Mouse (Mus musculus) macrophage (primary cell): ENCODE data around the gene Sept9. TPM values are rescaled to one million over a fixed set of nuclear protein-coding genes. Genes with fewer than 3 reads are reported as not detected.
"Not testable (repeated sequence)": the region's sequence is repeated elsewhere in the genome, so short reads cannot be mapped to it uniquely, and the experiment has no call there.

Experiments used
- H3K27ac ChIP-seq: fragments of 350-480 bp; formaldehyde crosslinking; 2 replicates; pipeline ENCODE4 v1.9.0; 2021
- H3K36me3 ChIP-seq: fragments of 350-480 bp; formaldehyde crosslinking; 2 replicates; pipeline ENCODE4 v1.9.0; 2021; ENCODE audit errors: inconsistent target
- H3K4me3 ChIP-seq: fragments of 350-480 bp; formaldehyde crosslinking; 2 replicates; pipeline ENCODE4 v1.9.0; 2021; ENCODE audit errors: inconsistent target
- H3K79me2 ChIP-seq: fragments of 350-480 bp; formaldehyde crosslinking; 2 replicates; pipeline ENCODE4 v1.9.0; 2021; ENCODE audit errors: inconsistent target
- WGBS: methylation state at CpG from one replicate; pipeline ENCODE4 v1.1.7; 2026; ENCODE audit warnings: inconsistent platforms; ENCODE audit not compliant: missing documents; 5-methylcytosine and 5-hydroxymethylcytosine counted together
- polyA plus RNA-seq: library from polyadenylated mRNA; stranded (reverse); fragments of 250-400 nt; gene quantifications from 3 replicates; pipeline ENCODE4 v1.2.4, GENCODE M21; 2018; ENCODE audit warnings: inconsistent platforms

Gene Sept9
- polyA plus RNA-seq, 1 experiment from 2014 or later, result 173 TPM

- Histone ChIP-seq H3K79me2 (peaks cover 98% of the 10 kb centered on the region), H3K27ac (peak overlapping the region; percentile 95), H3K4me3 (peak overlapping the region; percentile 70), H3K36me3 (no peaks in the 10 kb centered on the region)
- 0% methylated on average over 6 of the region's 6 CpGs for WGBS
Measured at GRCm38 (mm10) chr11:117334101-117334500, 134.6 kb downstream of the Sept9 start.

DNA sequence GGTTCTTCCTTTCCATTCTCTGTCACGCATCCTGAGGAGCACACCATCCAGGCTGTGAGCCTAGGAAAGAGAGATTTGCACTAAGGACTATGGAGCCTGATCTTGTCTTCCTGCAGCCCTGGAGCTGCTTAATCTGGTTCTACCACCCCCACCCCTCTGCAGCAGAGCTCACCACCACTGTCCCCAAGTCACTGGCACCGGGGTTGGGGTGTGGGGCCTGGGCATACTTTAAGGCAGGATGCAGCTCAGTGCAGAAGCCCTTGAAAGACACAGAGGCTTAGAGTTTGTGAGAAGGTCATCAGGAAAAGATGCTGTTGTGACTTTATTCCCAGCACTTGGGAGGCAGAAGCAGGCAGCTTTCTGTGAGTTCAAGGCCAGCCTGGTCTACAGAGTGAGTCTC is 135.7 kb downstream of the Sept9 start:
- peak overlapping the region; percentile 95 for H3K27ac ChIP-seq
- peak overlapping the region; percentile 70; the same call in 1 of the 2 replicates for H3K4me3 ChIP-seq
- H3K36me3 ChIP-seq, result no peaks in the 10 kb centered on the region
- H3K79me2 ChIP-seq, result peaks cover 98% of the 10 kb centered on the region
- WGBS, result 79% methylated on average over 2 of the region's 2 CpGs

GRCm38 (mm10) chr11:117336081-117336788 is 136.8 kb downstream of the Sept9 start:
- Histone ChIP-seq H3K36me3 (no peaks in the 10 kb centered on the region), H3K27ac (no peak overlapping the region), H3K4me3 (no peak overlapping the region), H3K79me2 (peaks cover 98% of the 10 kb centered on the region)
- WGBS, result 88% methylated on average over 7 of the region's 7 CpGs

DNA sequence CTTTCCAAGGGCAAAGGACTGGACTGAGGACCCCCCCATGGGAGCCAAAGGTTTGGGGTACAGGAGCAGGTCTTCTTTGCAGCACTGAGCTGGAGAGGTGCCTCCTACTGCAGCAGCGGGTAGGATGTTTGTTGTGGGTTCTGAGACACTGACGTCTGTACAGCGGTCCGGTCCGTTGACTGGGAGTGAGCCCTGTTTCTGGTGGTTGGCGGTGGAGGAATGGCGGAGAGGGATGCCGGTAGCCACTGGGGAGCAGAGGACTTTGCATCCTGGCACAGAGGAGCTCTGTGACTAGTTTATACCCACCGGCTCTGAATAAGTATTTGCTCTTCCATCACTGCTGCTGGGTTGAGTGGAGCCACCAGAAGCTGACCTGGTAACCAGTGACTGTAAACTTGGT is 138.3 kb downstream of the Sept9 start:
- peak overlapping the region; percentile 34 for H3K27ac ChIP-seq
- 68% methylated on average over 9 of the region's 9 CpGs for WGBS
- no peak overlapping the region for H3K4me3 ChIP-seq
- H3K79me2 ChIP-seq, result peaks cover 98% of the 10 kb centered on the region
- H3K36me3 ChIP-seq, result no peaks in the 10 kb centered on the region

DNA sequence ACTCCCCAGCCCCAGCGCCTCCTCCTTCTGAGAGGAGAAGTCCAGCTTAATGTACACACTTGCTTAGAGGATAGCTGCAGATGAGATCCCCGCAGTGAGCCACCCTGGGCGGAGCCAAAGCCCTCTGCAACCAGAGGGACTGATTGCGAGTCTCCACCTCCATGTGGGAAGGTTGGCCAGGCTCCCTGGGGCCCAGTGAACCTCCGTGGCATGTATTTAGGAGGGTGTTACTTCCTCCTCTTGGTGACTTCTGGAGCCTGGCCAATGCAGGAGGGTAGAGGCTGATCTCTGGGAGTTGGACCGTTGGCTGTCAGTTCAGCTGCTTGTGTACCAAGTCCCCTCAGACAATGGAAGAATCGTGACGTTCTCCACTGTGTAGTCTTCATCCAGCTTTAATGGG is 139.0 kb downstream of the Sept9 start:
- Histone ChIP-seq H3K27ac (peak overlapping the region; percentile 34), H3K36me3 (no peaks in the 10 kb centered on the region), H3K79me2 (peaks cover 98% of the 10 kb centered on the region), H3K4me3 (no peak overlapping the region)
- WGBS, result under 1% methylated on average over 8 of the region's 8 CpGs

DNA sequence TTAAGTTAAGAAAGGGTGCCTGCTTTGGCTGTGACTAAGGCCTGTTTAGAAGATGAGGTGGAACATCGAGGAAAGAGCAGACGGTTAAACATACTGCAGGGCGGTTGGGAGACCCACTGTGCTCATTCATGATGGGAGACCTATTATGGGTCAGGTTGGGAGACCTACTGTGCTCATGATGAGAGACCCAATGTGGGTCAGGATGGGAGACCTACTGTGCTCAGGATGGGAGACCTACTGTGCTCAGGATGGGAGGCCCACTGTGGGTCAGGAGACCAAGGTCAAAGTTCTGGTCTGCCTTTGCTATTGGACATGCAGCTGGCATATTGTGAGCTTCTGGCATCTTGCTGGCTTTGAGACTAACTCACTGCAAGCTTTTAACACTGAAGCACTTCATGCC is 139.6 kb downstream of the Sept9 start:
- Histone ChIP-seq H3K4me3 (no peak overlapping the region), H3K27ac (peak overlapping the region; percentile 34; the same call in 1 of the 2 replicates), H3K36me3 (no peaks in the 10 kb centered on the region), H3K79me2 (peaks cover 98% of the 10 kb centered on the region)
- 59% methylated on average over 3 of the region's 3 CpGs for WGBS

DNA sequence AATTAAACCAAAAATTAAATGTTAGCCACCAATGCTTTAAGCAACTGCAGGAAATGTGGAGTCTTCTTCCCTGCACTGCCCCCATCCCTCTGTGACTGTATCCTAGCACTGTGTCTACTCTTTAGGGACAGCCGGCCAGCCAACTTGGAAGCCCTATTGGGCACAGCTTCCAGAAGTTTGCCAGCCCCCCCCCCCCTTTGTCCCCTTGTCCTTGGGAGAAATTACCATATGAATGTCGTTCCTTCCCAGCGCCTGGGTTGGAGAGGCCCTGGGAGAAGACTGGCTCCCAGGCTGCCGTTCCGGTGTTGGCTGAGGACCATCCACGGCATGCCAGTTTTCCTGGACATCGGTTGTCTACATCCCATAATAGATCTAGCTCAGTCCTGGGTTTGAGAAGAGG is 141.8 kb downstream of the Sept9 start:
- peaks cover 100% of the 10 kb centered on the region for H3K79me2 ChIP-seq
- no peaks in the 10 kb centered on the region for H3K36me3 ChIP-seq
- 97% methylated on average over 7 of the region's 7 CpGs for WGBS
- H3K4me3 ChIP-seq, result no peak overlapping the region
- H3K27ac ChIP-seq, result no peak overlapping the region

DNA sequence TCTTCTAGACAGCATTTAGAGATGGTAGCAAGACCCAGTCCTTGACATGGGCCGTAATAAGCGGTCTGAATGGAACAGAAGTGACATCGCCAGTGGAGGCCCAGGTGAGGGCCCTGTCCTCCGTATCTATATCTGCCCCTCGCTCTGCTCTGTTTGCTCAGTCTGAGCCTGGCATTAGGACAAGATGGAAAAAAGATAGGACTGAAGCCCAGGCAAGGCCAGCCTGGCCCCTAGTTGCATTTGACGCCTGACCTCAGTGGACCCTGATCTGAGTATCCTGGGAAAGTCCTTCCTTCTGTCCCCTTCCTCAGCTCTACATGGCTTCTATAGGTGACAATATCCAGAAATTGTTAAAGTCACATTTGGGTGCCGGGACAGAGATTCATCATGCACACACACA is 142.6 kb downstream of the Sept9 start:
- Histone ChIP-seq H3K79me2 (peaks cover 100% of the 10 kb centered on the region), H3K36me3 (no peaks in the 10 kb centered on the region), H3K4me3 (no peak overlapping the region), H3K27ac (no peak overlapping the region)
- WGBS, result 100% methylated on average over 4 of the region's 7 CpGs

GRCm38 (mm10) chr11:117342490-117342889 is 143.0 kb downstream of the Sept9 start:
- H3K36me3 ChIP-seq, H3K27ac ChIP-seq, H3K4me3 ChIP-seq: not testable (repeated sequence)
- H3K79me2 ChIP-seq, result peaks cover 100% of the 10 kb centered on the region
- 94% methylated on average over 2 of the region's 6 CpGs for WGBS

GRCm38 (mm10) chr11:117343800-117344199 is 144.3 kb downstream of the Sept9 start:
- Histone ChIP-seq H3K79me2 (peaks cover 100% of the 10 kb centered on the region), H3K27ac (no peak overlapping the region), H3K36me3 (no peaks in the 10 kb centered on the region), H3K4me3 (no peak overlapping the region)
- 78% methylated on average over 5 of the region's 5 CpGs for WGBS

DNA sequence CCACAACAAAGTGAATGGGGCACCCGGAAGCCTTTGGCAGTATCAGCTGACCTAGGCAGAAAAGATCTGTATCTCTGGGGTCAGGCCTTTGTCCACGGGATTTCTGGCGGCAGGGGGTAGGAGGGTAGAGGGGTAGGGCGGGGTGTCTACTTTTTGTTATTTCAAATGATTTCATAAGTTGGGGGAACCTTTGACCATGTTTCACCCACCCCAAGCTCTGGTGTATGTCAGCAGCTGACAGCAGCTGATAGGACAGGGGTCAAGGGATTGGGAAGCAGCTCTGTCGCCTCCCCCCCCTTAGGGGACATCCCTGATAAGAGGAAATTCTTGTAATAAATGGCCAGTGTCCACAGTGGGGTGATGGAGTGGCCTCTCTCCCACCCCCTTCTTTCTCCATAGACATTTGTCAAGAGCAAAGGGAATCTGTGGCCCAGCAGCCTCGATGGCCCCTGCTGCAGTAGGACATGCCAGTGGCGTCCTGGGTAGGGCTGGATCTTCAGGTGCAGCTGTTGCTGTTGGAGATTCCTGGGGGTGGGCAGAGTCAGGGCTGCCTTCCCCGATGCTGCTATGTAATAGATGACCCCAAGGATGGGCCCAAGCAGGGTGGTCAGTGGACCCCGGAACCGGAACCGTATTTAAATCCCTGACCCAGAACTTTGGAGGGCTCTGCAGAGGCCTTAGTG is 145.0 kb downstream of the Sept9 start:
- 30% methylated on average over 11 of the region's 11 CpGs for WGBS
- H3K79me2 ChIP-seq, result peaks cover 100% of the 10 kb centered on the region
- no peak overlapping the region for H3K27ac ChIP-seq
- no peak overlapping the region for H3K4me3 ChIP-seq
- no peaks in the 10 kb centered on the region for H3K36me3 ChIP-seq

DNA sequence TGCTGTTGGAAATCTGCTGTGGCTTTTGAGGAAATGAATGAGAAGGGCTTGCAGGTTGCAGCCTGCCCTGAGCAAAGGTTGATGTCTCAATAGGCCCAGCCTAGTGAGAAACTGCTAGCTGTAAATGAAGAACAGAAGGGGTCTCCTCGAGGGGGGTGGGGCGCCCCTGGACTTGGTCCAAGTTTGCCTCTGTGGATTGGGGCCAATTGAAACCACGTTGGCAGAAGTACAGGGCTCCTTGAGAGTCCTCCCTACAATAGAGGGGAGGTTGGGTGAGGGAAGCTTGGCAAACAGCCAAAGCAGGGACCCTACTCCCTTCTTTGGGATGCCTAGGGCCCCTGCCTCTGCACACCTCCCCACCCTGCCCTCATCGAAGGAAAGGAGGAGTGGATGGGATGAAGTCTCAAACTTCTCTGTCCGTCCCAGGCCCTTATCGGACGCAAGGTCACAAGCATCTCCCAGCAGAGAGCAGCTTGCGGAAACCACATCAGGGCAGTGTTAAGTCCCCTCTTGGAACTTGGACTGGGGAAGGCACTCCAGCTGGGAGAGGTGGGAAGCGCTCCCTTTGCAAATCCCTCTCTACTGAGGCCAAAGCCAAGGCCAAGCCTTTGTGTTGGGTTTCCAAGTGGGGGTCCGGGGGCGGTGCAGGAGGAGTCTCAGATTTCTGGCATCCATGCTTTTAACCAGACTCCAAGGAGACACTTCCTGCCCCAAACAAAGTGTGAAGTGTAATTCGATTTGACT is 145.7 kb downstream of the Sept9 start:
- H3K36me3 ChIP-seq, result no peaks in the 10 kb centered on the region
- H3K79me2 ChIP-seq, result peaks cover 100% of the 10 kb centered on the region
- no peak overlapping the region for H3K4me3 ChIP-seq
- H3K27ac ChIP-seq, result no peak overlapping the region
- WGBS, result 66% methylated on average over 12 of the region's 12 CpGs

DNA sequence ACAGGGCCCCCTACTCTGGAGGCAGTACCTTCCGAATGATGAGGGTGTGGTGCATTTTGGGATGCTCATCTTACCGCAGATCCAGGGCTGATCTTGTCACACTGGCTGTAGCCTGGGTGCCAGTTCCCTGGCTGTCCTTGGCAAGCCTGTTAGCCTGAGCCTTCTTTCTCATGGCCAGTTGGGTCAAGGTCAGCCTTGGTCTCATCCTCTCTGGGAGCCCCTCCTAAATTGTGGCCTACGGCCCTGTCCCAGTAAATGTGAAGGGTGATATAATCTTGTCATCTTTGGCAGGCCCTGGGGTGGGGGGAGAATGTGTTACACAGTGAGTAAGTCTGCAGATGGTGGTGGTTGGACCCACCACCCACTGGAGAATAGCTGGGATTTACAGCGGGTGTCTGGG is 147.8 kb downstream of the Sept9 start:
- Histone ChIP-seq H3K4me3 (no peak overlapping the region), H3K27ac (no peak overlapping the region), H3K79me2 (peaks cover 97% of the 10 kb centered on the region), H3K36me3 (peaks cover 14% of the 10 kb centered on the region)
- WGBS, result 96% methylated on average over 4 of the region's 4 CpGs

DNA sequence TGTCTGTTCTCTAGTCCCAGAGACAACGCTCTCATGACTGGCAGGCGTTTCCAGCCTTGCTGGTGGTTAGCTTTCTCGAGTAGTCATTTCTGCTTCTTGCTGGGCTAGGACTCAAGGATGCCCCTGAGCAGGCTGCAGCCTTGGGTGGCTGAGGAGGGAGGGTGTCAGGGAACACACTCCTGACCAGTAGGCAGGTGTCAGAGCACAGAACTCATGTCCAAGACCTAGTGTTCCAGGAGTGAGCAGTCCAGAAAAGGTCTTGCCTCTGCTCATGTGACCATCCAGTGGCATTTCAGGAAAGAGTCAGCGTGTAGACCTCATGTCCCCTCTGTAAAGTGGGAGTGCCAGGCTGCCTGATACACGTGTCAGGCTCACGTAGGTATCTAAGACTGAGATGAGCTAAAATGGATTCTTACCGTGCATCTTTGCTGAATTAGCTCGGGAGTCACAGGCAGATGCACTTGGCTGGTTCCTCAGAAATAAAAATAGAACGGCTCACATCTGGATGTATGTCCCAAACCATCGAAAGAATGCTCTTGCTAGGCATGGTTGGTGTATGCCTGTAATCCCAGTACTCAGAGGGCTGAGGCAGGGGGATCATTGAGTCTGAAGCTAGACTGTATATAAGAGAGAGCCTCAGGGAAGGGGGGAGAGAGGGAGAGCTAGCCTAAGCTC is 149.1 kb downstream of the Sept9 start:
- Histone ChIP-seq H3K79me2 (peaks cover 84% of the 10 kb centered on the region), H3K4me3 (no peak overlapping the region), H3K27ac (peak overlapping the region; percentile 46), H3K36me3 (peaks cover 27% of the 10 kb centered on the region)
- 12% methylated on average over 10 of the region's 10 CpGs for WGBS
